Mouse (Mus musculus): ENCODE results near the gene Plcd4. TPM values are rescaled to one million over a fixed set of nuclear protein-coding genes. Genes with fewer than 3 reads are reported as not detected.
A peak's percentile ranks its signal among the peaks of the same experiment; 100 is the strongest.

Plcd4 gene
- polyA plus RNA-seq, 1 experiment from 2014 or later = 0.75 TPM

GRCm38 (mm10) chr1:74582621-74583020, 39.9 kb downstream of the Plcd4 start:
- Histone ChIP-seq H3K4me2 (ENCODE audit: low read depth, low read length, severe bottlenecking) (no peak overlapping the region), H3K27me3 (ENCODE audit: control insufficient read depth, insufficient read depth, low read length) (no peaks in the 10 kb centered on the region), H3K36me3 (ENCODE audit: control insufficient read depth, insufficient read depth, low read length) (no peaks in the 10 kb centered on the region; the same call in 1 of the 2 replicates), H3K4me1 (replicated peaks; ENCODE audit: control insufficient read depth, insufficient read depth, low read length) (peaks cover 7% of the 10 kb centered on the region; the same call in 1 of the 2 replicates), H3K4me3 (ENCODE audit: low read depth, low read length) (no peak overlapping the region), H3K27ac (ENCODE audit: low read depth, low read length) (no peak overlapping the region), H3K9me3 (ENCODE audit: control insufficient read depth, low read length) (no peaks in the 10 kb centered on the region), H3K9ac (ENCODE audit: low read length) (no peak overlapping the region)
- ATAC-seq (replicated peaks; ENCODE audit: low FRiP score) = no peak
- WGBS = 77% methylated on average over 3 of the region's 3 CpGs
- DNase-seq (ENCODE audit: low spot score) = no peak

GRCm38 (mm10) chr1:74584616-74585398, 42.1 kb downstream of the Plcd4 start:
- Histone ChIP-seq H3K36me3 (ENCODE audit: control insufficient read depth, insufficient read depth, low read length) (no peaks in the 10 kb centered on the region), H3K4me2 (ENCODE audit: low read depth, low read length, severe bottlenecking) (no peak overlapping the region), H3K27ac (ENCODE audit: low read depth, low read length) (no peak overlapping the region), H3K4me3 (ENCODE audit: low read depth, low read length) (no peak overlapping the region), H3K9ac (ENCODE audit: low read length) (no peak overlapping the region), H3K9me3 (ENCODE audit: control insufficient read depth, low read length) (no peaks in the 10 kb centered on the region), H3K27me3 (ENCODE audit: control insufficient read depth, insufficient read depth, low read length) (no peaks in the 10 kb centered on the region), H3K4me1 (replicated peaks; ENCODE audit: control insufficient read depth, insufficient read depth, low read length) (peaks cover 10% of the 10 kb centered on the region; the same call in 1 of the 2 replicates)
- 93% methylated on average over 3 of the region's 3 CpGs for WGBS
- DNase-seq (ENCODE audit: low spot score) (no peak), ATAC-seq (replicated peaks; ENCODE audit: low FRiP score) (no peak)

- no peaks in the 10 kb centered on the region for H3K9me3 ChIP-seq (ENCODE audit: control insufficient read depth, low read length)
- H3K27ac ChIP-seq (ENCODE audit: low read depth, low read length) = peak overlapping the region; percentile 51; the same call in 1 of the 2 replicates
- ATAC-seq (replicated peaks; ENCODE audit: low FRiP score) = peak; percentile 16
- peaks cover 10% of the 10 kb centered on the region; the same call in 1 of the 2 replicates for H3K4me1 ChIP-seq (replicated peaks; ENCODE audit: control insufficient read depth, insufficient read depth, low read length)
- no peaks in the 10 kb centered on the region for H3K27me3 ChIP-seq (ENCODE audit: control insufficient read depth, insufficient read depth, low read length)
- H3K9ac ChIP-seq (ENCODE audit: low read length) = peak overlapping the region; percentile 84
- DNase-seq (ENCODE audit: low spot score) = no peak
- H3K4me2 ChIP-seq (ENCODE audit: low read depth, low read length, severe bottlenecking) = peak overlapping the region; percentile 88
- 0% methylated on average over 24 of the region's 24 CpGs for WGBS
- H3K4me3 ChIP-seq (ENCODE audit: low read depth, low read length) = peak overlapping the region; percentile 85
- no peaks in the 10 kb centered on the region; the same call in 1 of the 2 replicates for H3K36me3 ChIP-seq (ENCODE audit: control insufficient read depth, insufficient read depth, low read length)
Observed at GRCm38 (mm10) chr1:74587233-74587772, 44.6 kb downstream of the Plcd4 start.

- H3K27me3 ChIP-seq (ENCODE audit: control insufficient read depth, insufficient read depth, low read length) = no peaks in the 10 kb centered on the region
- no peaks in the 10 kb centered on the region; the same call in 1 of the 2 replicates for H3K36me3 ChIP-seq (ENCODE audit: control insufficient read depth, insufficient read depth, low read length)
- ATAC-seq (replicated peaks; ENCODE audit: low FRiP score) (peak; percentile 99), DNase-seq (ENCODE audit: low spot score) (peak; percentile 98)
- H3K9me3 ChIP-seq (ENCODE audit: control insufficient read depth, low read length) = no peaks in the 10 kb centered on the region
- H3K9ac ChIP-seq (ENCODE audit: low read length) = peak within 1 kb of the TSS; percentile 84
- H3K27ac ChIP-seq (ENCODE audit: low read depth, low read length) = peak within 1 kb of the TSS; percentile 51; the same call in 1 of the 2 replicates
- WGBS = under 1% methylated on average over 48 of the region's 48 CpGs
- H3K4me2 ChIP-seq (ENCODE audit: low read depth, low read length, severe bottlenecking) = peak within 1 kb of the TSS; percentile 88
- H3K4me3 ChIP-seq (ENCODE audit: low read depth, low read length) = peak within 1 kb of the TSS; percentile 85
- H3K4me1 ChIP-seq (replicated peaks; ENCODE audit: control insufficient read depth, insufficient read depth, low read length) = peaks cover 10% of the 10 kb centered on the region; the same call in 1 of the 2 replicates
Observed at GRCm38 (mm10) chr1:74587773-74588445, 45.2 kb downstream of the Plcd4 start, which contains the start of the genes Zfp142 and Bcs1l. Gene Zfp142 (minus strand): TSS chr1:74588246. Gene Bcs1l (plus strand): TSS chr1:74588289.

GRCm38 (mm10) chr1:74594434-74594833, 51.7 kb downstream of the Plcd4 start:
- Histone ChIP-seq H3K4me3 (ENCODE audit: low read depth, low read length) (no peak overlapping the region), H3K9me3 (ENCODE audit: control insufficient read depth, low read length) (no peaks in the 10 kb centered on the region), H3K4me2 (ENCODE audit: low read depth, low read length, severe bottlenecking) (no peak overlapping the region), H3K36me3 (ENCODE audit: control insufficient read depth, insufficient read depth, low read length) (peaks cover 11% of the 10 kb centered on the region; the same call in 1 of the 2 replicates), H3K27me3 (ENCODE audit: control insufficient read depth, insufficient read depth, low read length) (no peaks in the 10 kb centered on the region), H3K27ac (ENCODE audit: low read depth, low read length) (no peak overlapping the region), H3K4me1 (replicated peaks; ENCODE audit: control insufficient read depth, insufficient read depth, low read length) (no peaks in the 10 kb centered on the region), H3K9ac (ENCODE audit: low read length) (no peak overlapping the region)
- ATAC-seq (replicated peaks; ENCODE audit: low FRiP score) = no peak
- WGBS = 89% methylated on average over 8 of the region's 8 CpGs
- no peak for DNase-seq (ENCODE audit: low spot score)

GRCm38 (mm10) chr1:74600501-74601266, 58.0 kb downstream of the Plcd4 start:
- peaks cover 5% of the 10 kb centered on the region; the same call in 1 of the 2 replicates for H3K36me3 ChIP-seq (ENCODE audit: control insufficient read depth, insufficient read depth, low read length)
- peak overlapping the region; percentile 86 for H3K4me3 ChIP-seq (ENCODE audit: low read depth, low read length)
- peak overlapping the region; percentile 80 for H3K9ac ChIP-seq (ENCODE audit: low read length)
- WGBS = 8% methylated on average over 26 of the region's 26 CpGs
- ATAC-seq (replicated peaks; ENCODE audit: low FRiP score) = peak; percentile 63; the same call in 1 of the 2 replicates
- H3K27ac ChIP-seq (ENCODE audit: low read depth, low read length) = no peak overlapping the region
- H3K27me3 ChIP-seq (ENCODE audit: control insufficient read depth, insufficient read depth, low read length) = no peaks in the 10 kb centered on the region
- DNase-seq (ENCODE audit: low spot score) = no peak
- peak overlapping the region; percentile 86 for H3K4me2 ChIP-seq (ENCODE audit: low read depth, low read length, severe bottlenecking)
- H3K4me1 ChIP-seq (replicated peaks; ENCODE audit: control insufficient read depth, insufficient read depth, low read length) = peaks cover 5% of the 10 kb centered on the region; the same call in 1 of the 2 replicates
- no peaks in the 10 kb centered on the region for H3K9me3 ChIP-seq (ENCODE audit: control insufficient read depth, low read length)

GRCm38 (mm10) chr1:74601267-74601962, 58.7 kb downstream of the Plcd4 start, which contains the start of the genes Rnf25 and Stk36:
Gene Rnf25 (minus strand): TSS chr1:74601397.
Gene Stk36 (plus strand): TSS chr1:74601445.
- peak within 1 kb of the TSS; percentile 80 for H3K9ac ChIP-seq (ENCODE audit: low read length)
- H3K27ac ChIP-seq (ENCODE audit: low read depth, low read length) = no peak within 1 kb of the TSS; the same call in 1 of the 2 replicates
- H3K4me1 ChIP-seq (replicated peaks; ENCODE audit: control insufficient read depth, insufficient read depth, low read length) = peaks cover 5% of the 10 kb centered on the region; the same call in 1 of the 2 replicates
- no peaks in the 10 kb centered on the region for H3K9me3 ChIP-seq (ENCODE audit: control insufficient read depth, low read length)
- ATAC-seq (replicated peaks; ENCODE audit: low FRiP score) (peak; percentile 84), DNase-seq (ENCODE audit: low spot score) (peak; percentile 87)
- WGBS = 9% methylated on average over 25 of the region's 25 CpGs
- H3K4me3 ChIP-seq (ENCODE audit: low read depth, low read length) = peak within 1 kb of the TSS; percentile 86
- H3K27me3 ChIP-seq (ENCODE audit: control insufficient read depth, insufficient read depth, low read length) = no peaks in the 10 kb centered on the region
- H3K36me3 ChIP-seq (ENCODE audit: control insufficient read depth, insufficient read depth, low read length) = peaks cover 5% of the 10 kb centered on the region; the same call in 1 of the 2 replicates
- H3K4me2 ChIP-seq (ENCODE audit: low read depth, low read length, severe bottlenecking) = peak within 1 kb of the TSS; percentile 86
